Mouse (Mus musculus) stomach, postnatal 0 days (tissue): Measurements from ENCODE around the gene Rad51b. TPM values are rescaled to one million over a fixed set of nuclear protein-coding genes. Genes with fewer than 3 reads are reported as not detected.
A peak's percentile ranks its signal among the peaks of the same experiment; 100 is the strongest.

Experiments used
- ATAC-seq: fragments of 200-750 bp; cut with Nextera tagmentation; 2 replicates; pipeline ENCODE4 v1.8.0; 2017; ENCODE audit not compliant: low FRiP score, low TSS enrichment
- DNase-seq: peaks from one replicate; pipeline ENCODE4 v3.0.0-alpha.2; 2016; ENCODE audit warnings: low spot score
- H3K27ac ChIP-seq: fragments of 300-500 bp; sonication (generic); replicated peaks from 2 replicates; pipeline ENCODE4 v1.5.1; 2014; ENCODE audit warnings: mild to moderate bottlenecking, control low read depth
- H3K27me3 ChIP-seq: fragments of 300-500 bp; sonication (generic); 2 replicates; pipeline ENCODE4 v1.6.1; 2014; ENCODE audit warnings: low read length; ENCODE audit not compliant: control insufficient read depth, insufficient read depth
- H3K36me3 ChIP-seq: fragments of 300-500 bp; sonication (generic); 2 replicates; pipeline ENCODE4 v1.6.1; 2014; ENCODE audit warnings: low read length, mixed read lengths; ENCODE audit not compliant: control insufficient read depth, insufficient read depth
- H3K4me1 ChIP-seq: fragments of 300-500 bp; sonication (generic); replicated peaks from 2 replicates; pipeline ENCODE4 v1.6.1; 2014; ENCODE audit warnings: antibody characterized with exemption; ENCODE audit not compliant: control insufficient read depth, insufficient read depth
- H3K4me2 ChIP-seq: fragments of 300-500 bp; sonication (generic); replicated peaks from 2 replicates; pipeline ENCODE4 v1.6.1; 2014; ENCODE audit warnings: low read depth, mild to moderate bottlenecking, control low read depth, moderate library complexity
- H3K4me3 ChIP-seq: fragments of 300-500 bp; sonication (generic); 2 replicates; pipeline ENCODE4 v1.5.1; 2014; ENCODE audit warnings: low read depth, low read length, control low read depth
- H3K9ac ChIP-seq: fragments of 300-500 bp; sonication (generic); 2 replicates; pipeline ENCODE4 v1.6.1; 2014; ENCODE audit warnings: mild to moderate bottlenecking, low read length, control low read depth, mixed read lengths
- H3K9me3 ChIP-seq: fragments of 300-500 bp; sonication (generic); 2 replicates; pipeline ENCODE4 v1.6.1; 2016; ENCODE audit warnings: low read length; ENCODE audit not compliant: control insufficient read depth
- CTCF ChIP-seq: IDR thresholded peaks from 2 replicates; pipeline ENCODE4 v1.5.1; 2016; ENCODE audit warnings: antibody characterized with exemption, low read depth, mild to moderate bottlenecking, moderate library complexity
- EP300 ChIP-seq: optimal IDR thresholded peaks from 2 replicates; pipeline ENCODE3; 2016; ENCODE audit warnings: antibody characterized with exemption
- WGBS: fragments of 180-500 bp; shearing (Covaris S2); extraction: QIAGEN DNeasy Blood & Tissue Kit; methylation state at CpG from one replicate; pipeline ENCODE4 v1.1.7; 2014; 5-methylcytosine and 5-hydroxymethylcytosine counted together
- polyA plus RNA-seq: library from polyadenylated mRNA; unstranded; fragments of >200 nt; fragmentation: Nextera tagmentation; extraction: Ambion mirVana; gene quantifications from 2 replicates; pipeline ENCODE4 v1.2.1, GENCODE M21; 2015

The Rad51b gene
- polyA plus RNA-seq, 1 experiment from 2014 or later, result 2.0 TPM

GRCm38 (mm10) chr12:79503582-79504515, 206.8 kb downstream of the Rad51b start:
- TF ChIP-seq EP300, result no peak
- TF ChIP-seq CTCF, result no peak
- Histone ChIP-seq H3K9ac (no peak overlapping the region), H3K36me3 (no peaks in the 10 kb centered on the region), H3K4me3 (no peak overlapping the region), H3K4me2 (no peak overlapping the region), H3K4me1 (peaks cover 20% of the 10 kb centered on the region), H3K27me3 (no peaks in the 10 kb centered on the region), H3K9me3 (no peaks in the 10 kb centered on the region), H3K27ac (peak overlapping the region; percentile 72)
- ATAC-seq, result peak; percentile 74
- peak; percentile 50 for DNase-seq
- WGBS, result 53% methylated on average over 3 of the region's 3 CpGs

DNA sequence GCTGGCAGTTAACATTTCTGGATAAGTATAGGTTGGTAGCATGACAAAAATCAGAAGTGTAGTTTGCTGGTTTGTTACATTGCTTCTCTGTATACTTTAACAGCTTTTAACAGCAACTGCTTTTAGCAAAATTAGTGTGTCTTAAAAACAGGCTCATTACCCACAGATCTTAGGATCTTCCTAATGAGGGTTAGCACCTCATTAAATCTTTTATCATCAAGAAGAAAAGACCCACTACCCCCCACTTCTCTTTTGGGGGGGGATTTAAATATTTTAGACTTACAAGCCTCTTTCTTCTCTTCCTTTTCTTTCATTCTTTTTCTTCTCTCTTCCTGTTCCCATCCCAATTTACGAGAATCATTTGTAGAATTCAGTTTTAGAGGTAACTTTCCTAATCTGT, 207.6 kb downstream of the Rad51b start:
- H3K27ac ChIP-seq, result peak overlapping the region; percentile 72; the same call in 1 of the 2 replicates
- H3K4me1 ChIP-seq, result peaks cover 20% of the 10 kb centered on the region
- H3K36me3 ChIP-seq, result no peaks in the 10 kb centered on the region
- 93% methylated on average over 1 of the region's 1 CpGs for WGBS
- H3K4me3 ChIP-seq, result no peak overlapping the region
- TF ChIP-seq EP300 (no peak), CTCF (no peak)
- no peak overlapping the region for H3K4me2 ChIP-seq
- H3K9ac ChIP-seq, result no peak overlapping the region
- no peaks in the 10 kb centered on the region for H3K9me3 ChIP-seq
- DNase-seq, result no peak
- no peak for ATAC-seq
- H3K27me3 ChIP-seq, result no peaks in the 10 kb centered on the region

GRCm38 (mm10) chr12:79506421-79506820, 209.3 kb downstream of the Rad51b start:
- H3K36me3 ChIP-seq, result no peaks in the 10 kb centered on the region
- DNase-seq (peak; percentile 53), ATAC-seq (no peak)
- no peaks in the 10 kb centered on the region for H3K27me3 ChIP-seq
- H3K4me2 ChIP-seq, result no peak overlapping the region
- no peaks in the 10 kb centered on the region for H3K9me3 ChIP-seq
- TF ChIP-seq EP300, result no peak
- no peak overlapping the region for H3K9ac ChIP-seq
- no peak overlapping the region for H3K4me3 ChIP-seq
- 42% methylated on average over 4 of the region's 4 CpGs for WGBS
- peak overlapping the region; percentile 77 for H3K27ac ChIP-seq
- H3K4me1 ChIP-seq, result peaks cover 20% of the 10 kb centered on the region

- peak; percentile 81 for ATAC-seq
- H3K4me3 ChIP-seq, result no peak overlapping the region
- no peaks in the 10 kb centered on the region for H3K27me3 ChIP-seq
- H3K27ac ChIP-seq, result peak overlapping the region; percentile 77
- no peaks in the 10 kb centered on the region for H3K9me3 ChIP-seq
- peak; percentile 66 for TF ChIP-seq EP300
- no peak for TF ChIP-seq CTCF
- WGBS, result 20% methylated on average over 8 of the region's 8 CpGs
- no peak overlapping the region for H3K9ac ChIP-seq
- H3K4me2 ChIP-seq, result 0 out of 2 replicates have a peak overlapping the region, but pooled peaks have one; percentile 0
- peaks cover 16% of the 10 kb centered on the region for H3K4me1 ChIP-seq
- no peaks in the 10 kb centered on the region for H3K36me3 ChIP-seq
- DNase-seq, result peak; percentile 64
Measured at GRCm38 (mm10) chr12:79507141-79507681, 210.1 kb downstream of the Rad51b start.

DNA sequence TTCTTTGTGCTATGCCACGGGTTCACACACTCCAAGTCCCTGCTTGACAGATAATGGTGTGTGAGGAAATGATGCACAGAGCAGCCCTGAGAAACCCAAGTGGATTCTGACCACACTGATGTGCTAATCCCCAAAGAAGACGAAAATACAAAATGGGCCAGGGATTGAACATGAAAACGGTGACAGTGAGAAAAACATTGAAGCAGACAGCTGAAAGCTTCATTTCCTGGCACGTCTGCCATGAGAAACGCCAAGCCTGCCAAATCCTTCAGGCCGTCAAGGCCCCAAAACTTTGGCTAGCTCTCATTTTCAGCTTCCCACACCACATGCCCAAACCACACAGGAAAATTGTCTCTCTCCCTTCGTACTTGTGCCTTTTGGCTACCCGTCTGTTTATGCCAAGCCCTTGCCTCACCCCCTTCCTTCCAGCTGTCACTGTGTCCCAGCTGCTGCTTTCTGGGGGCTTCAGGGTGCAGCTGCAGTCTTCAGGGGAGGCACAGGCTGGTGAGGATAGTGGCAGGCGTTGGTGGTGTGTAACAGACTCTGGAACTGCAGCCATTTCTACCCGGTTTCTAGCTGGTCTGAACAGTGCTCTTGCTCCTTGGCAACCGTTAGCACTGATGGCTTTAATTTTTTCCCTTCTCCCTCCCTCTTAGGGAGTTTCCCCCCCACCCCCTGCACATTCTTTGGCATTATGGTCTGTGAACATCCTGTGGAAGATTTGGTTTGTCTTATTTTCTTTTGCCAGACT, 214.5 kb downstream of the Rad51b start:
- Histone ChIP-seq H3K27me3 (no peaks in the 10 kb centered on the region), H3K4me3 (no peak overlapping the region), H3K9me3 (no peaks in the 10 kb centered on the region), H3K4me1 (peaks cover 6% of the 10 kb centered on the region), H3K9ac (no peak overlapping the region), H3K4me2 (no peak overlapping the region), H3K36me3 (no peaks in the 10 kb centered on the region), H3K27ac (peak overlapping the region; percentile 56)
- no peak for TF ChIP-seq CTCF
- TF ChIP-seq EP300, result no peak
- ATAC-seq (peak; percentile 25; the same call in 1 of the 2 replicates), DNase-seq (no peak)
- WGBS, result 42% methylated on average over 11 of the region's 11 CpGs
